Comparison of ENCODE assay signal across 10 mouse cellular contexts in genomic region chr9:87135765-87136558, GRCm38 (mm10). TPM values are rescaled to one million over a fixed set of nuclear protein-coding genes. Genes with fewer than 3 reads are reported as not detected.
DNase-seq lines count a peak whose midpoint lies in the region; ATAC-seq and TF ChIP-seq lines count a peak whose summit lies in the region.
"Had no signal": no experiment of that assay in that cellular context is flagged by ENCODE, and none has a peak within 500 bp of the region (broad histone marks: within the 10 kb centered on the region; RNA-seq: fewer than 3 reads in every experiment).

No protein-coding gene starts in this region.

- TF ChIP-seq EP300 in lung, postnatal 0 days (IDR thresholded peaks at IDR 0.05) = no peak

- H3K27me3 ChIP-seq in forebrain, embryonic 14.5 days (replicated peaks; ENCODE audit: control insufficient read depth, insufficient read depth, low read length) = no peaks in the 10 kb centered on the region
- no peaks in the 10 kb centered on the region for H3K27me3 ChIP-seq in forebrain, embryonic 12.5 days
- H3K27me3 ChIP-seq in lung, postnatal 0 days (replicated peaks; ENCODE audit: insufficient read depth, low read length) = no peaks in the 10 kb centered on the region
- H3K27me3 ChIP-seq in midbrain, embryonic 15.5 days (replicated peaks) = no peaks in the 10 kb centered on the region

- H3K9ac ChIP-seq in forebrain, embryonic 14.5 days (ENCODE audit: low read length) = no peak overlapping the region
- no peak overlapping the region for H3K9ac ChIP-seq in forebrain, embryonic 12.5 days
- H3K9ac ChIP-seq in lung, postnatal 0 days (replicated peaks; ENCODE audit: low read depth) = no peak overlapping the region
- H3K9ac ChIP-seq in midbrain, embryonic 15.5 days = no peak overlapping the region

- H3K4me1 ChIP-seq in forebrain, embryonic 14.5 days (ENCODE audit: control insufficient read depth, insufficient read depth, low read length) = no peaks in the 10 kb centered on the region
- no peaks in the 10 kb centered on the region for H3K4me1 ChIP-seq in forebrain, embryonic 12.5 days
- no peaks in the 10 kb centered on the region for H3K4me1 ChIP-seq in lung, postnatal 0 days (ENCODE audit: insufficient read depth, low read depth, low read length)
- H3K4me1 ChIP-seq in midbrain, embryonic 15.5 days = peaks cover 3% of the 10 kb centered on the region; the same call in 1 of the 2 replicates
- H3K4me1 ChIP-seq: megakaryocyte, embryonic 14.5 days had no signal

- H3K9me3 ChIP-seq in forebrain, embryonic 14.5 days (replicated peaks; ENCODE audit: control insufficient read depth, low read length) = no peaks in the 10 kb centered on the region
- no peaks in the 10 kb centered on the region for H3K9me3 ChIP-seq in forebrain, embryonic 12.5 days
- H3K9me3 ChIP-seq in lung, postnatal 0 days (ENCODE audit: low read length) = no peaks in the 10 kb centered on the region
- H3K9me3 ChIP-seq in midbrain, embryonic 15.5 days = no peaks in the 10 kb centered on the region

- 74% methylated on average over 14 of the region's 14 CpGs for WGBS in forebrain, embryonic 14.5 days
- WGBS in forebrain, embryonic 12.5 days = 77% methylated on average over 14 of the region's 14 CpGs
- 50% methylated on average over 14 of the region's 14 CpGs for WGBS in lung, postnatal 0 days
- WGBS in midbrain, embryonic 15.5 days = 59% methylated on average over 14 of the region's 14 CpGs

- no peak overlapping the region for H3K27ac ChIP-seq in forebrain, embryonic 14.5 days (ENCODE audit: low read depth, low read length)
- H3K27ac ChIP-seq in forebrain, embryonic 12.5 days = no peak overlapping the region
- no peak overlapping the region for H3K27ac ChIP-seq in lung, postnatal 0 days (ENCODE audit: low read length)
- H3K27ac ChIP-seq in midbrain, embryonic 15.5 days = no peak overlapping the region; the same call in 1 of the 2 replicates

- DNase-seq in forebrain, embryonic 14.5 days (ENCODE audit: low spot score) = peak; percentile 58
- peak; percentile 18 to 32 for DNase-seq in layer of hippocampus, postnatal 10 days (ENCODE audit: low spot score in 2 of 2)
- DNase-seq in layer of hippocampus, adult 18-20 months (ENCODE audit: low spot score in 2 of 2) = no peak
- DNase-seq in cerebellum, adult 18-20 months = peak; percentile 61 to 69
- DNase-seq in lung, postnatal 0 days (ENCODE audit: low spot score) = peak; percentile 36
- DNase-seq in gastrocnemius, postnatal 14 days = no peak
- DNase-seq: B cell, adult 2 months had no signal

- no peak overlapping the region for H3K4me2 ChIP-seq in forebrain, embryonic 14.5 days (ENCODE audit: low read length)
- no peak overlapping the region for H3K4me2 ChIP-seq in forebrain, embryonic 12.5 days
- no peak overlapping the region for H3K4me2 ChIP-seq in lung, postnatal 0 days (replicated peaks; ENCODE audit: low read depth, low read length)
- no peak overlapping the region for H3K4me2 ChIP-seq in midbrain, embryonic 15.5 days

- intact Hi-C loops in gastrocnemius, postnatal 14 days (cut with DNase I; ENCODE audit: low total_unique reads) = no loop called here

- peak; percentile 37; the same call in 1 of the 2 replicates for ATAC-seq in forebrain, embryonic 14.5 days
- ATAC-seq in forebrain, embryonic 12.5 days (ENCODE audit: low FRiP score) = no peak
- ATAC-seq in lung, postnatal 0 days = no peak
- ATAC-seq in midbrain, embryonic 15.5 days (replicated peaks) = no peak; the same call in 1 of the 2 replicates

- TF ChIP-seq CTCF in lung, postnatal 0 days (IDR thresholded peaks at IDR 0.05) = no peak

- no peak overlapping the region for H3K4me3 ChIP-seq in forebrain, embryonic 14.5 days (ENCODE audit: low read depth, low read length)
- H3K4me3 ChIP-seq in forebrain, embryonic 12.5 days (replicated peaks) = no peak overlapping the region
- no peak overlapping the region for H3K4me3 ChIP-seq in lung, postnatal 0 days (ENCODE audit: low read depth, low read length)
- no peak overlapping the region for H3K4me3 ChIP-seq in midbrain, embryonic 15.5 days
- H3K4me3 ChIP-seq: megakaryocyte, embryonic 14.5 days had no signal

- no peaks in the 10 kb centered on the region for H3K36me3 ChIP-seq in forebrain, embryonic 14.5 days (ENCODE audit: control insufficient read depth, insufficient read depth, low read length)
- H3K36me3 ChIP-seq in forebrain, embryonic 12.5 days (replicated peaks) = no peaks in the 10 kb centered on the region
- no peaks in the 10 kb centered on the region for H3K36me3 ChIP-seq in lung, postnatal 0 days (ENCODE audit: insufficient read depth, low read length)
- H3K36me3 ChIP-seq in midbrain, embryonic 15.5 days (replicated peaks) = no peaks in the 10 kb centered on the region

RNA-seq across cellular contexts. Expression of gene Mrap2, which starts 8.1 kb away (rescaled TPM):
- polyA plus RNA-seq in forebrain, embryonic 14.5 days (2014; fragmentation: Nextera tagmentation; extraction: Ambion mirVana) = 0.41 and 0.54 TPM in 2 replicates
- 0.09 and 0.17 TPM in 2 replicates for polyA plus RNA-seq in forebrain, embryonic 12.5 days (2016; fragmentation: Nextera tagmentation; extraction: Ambion mirVana)
- 1 to 10 TPM; 6.0 to 6.4 TPM for total RNA-seq in layer of hippocampus, postnatal 10 days (2021)
- total RNA-seq in layer of hippocampus, adult 18-20 months (2021) = 1 to 10 TPM; 4.8 to 6.0 TPM
- polyA plus RNA-seq in lung, postnatal 0 days (2015; fragmentation: Nextera tagmentation; extraction: Ambion mirVana) = not detected in 2 replicates
- polyA plus RNA-seq in midbrain, embryonic 15.5 days (2015; fragmentation: Nextera tagmentation; extraction: Ambion mirVana) = 2.3 TPM in 2 replicates
- total RNA-seq in gastrocnemius, postnatal 14 days (2021) = under 1 TPM; 0.31 to 0.68 TPM

Comparison
In these comparisons a context has a peak if more than half of its experiments do, and no peak if none do; other contexts are left out.
1. DNase-seq: peak in forebrain, embryonic 14.5 days (single experiment), layer of hippocampus, postnatal 10 days (2 of 2), cerebellum, adult 18-20 months (2 of 2) and lung, postnatal 0 days (single experiment); none in layer of hippocampus, adult 18-20 months (0 of 2) and gastrocnemius, postnatal 14 days (single experiment).